ENCODE assay signal across 9 mouse cellular contexts in genomic region chr7:135836808-135837733, GRCm38 (mm10).
DNase-seq lines count a peak whose midpoint lies in the region; ATAC-seq lines count a peak whose summit lies in the region.
"Had no signal": no experiment of that assay in that cellular context is flagged by ENCODE, and none has a peak within 500 bp of the region (broad histone marks: within the 10 kb centered on the region; RNA-seq: fewer than 3 reads in every experiment).

No protein-coding gene starts in this region.

- WGBS in hindbrain, embryonic 16.5 days, result 32% methylated on average over 12 of the region's 12 CpGs

- no peak overlapping the region for H3K4me2 ChIP-seq in hindbrain, embryonic 16.5 days (ENCODE audit: low read length)

- H3K27me3 ChIP-seq in hindbrain, embryonic 16.5 days (replicated peaks; ENCODE audit: control insufficient read depth, insufficient read depth, low read length), result no peaks in the 10 kb centered on the region

- peak overlapping the region; percentile 29; the same call in 1 of the 2 replicates for H3K9ac ChIP-seq in hindbrain, embryonic 16.5 days (ENCODE audit: low read depth, low read length)

- H3K27ac ChIP-seq in hindbrain, embryonic 16.5 days (ENCODE audit: low read depth, low read length), result no peak overlapping the region
- H3K27ac ChIP-seq: macrophage had no signal

- peaks cover 6% of the 10 kb centered on the region for H3K4me1 ChIP-seq in hindbrain, embryonic 16.5 days (ENCODE audit: control insufficient read depth, insufficient read depth, low read depth, low read length)

- no peaks in the 10 kb centered on the region for H3K36me3 ChIP-seq in hindbrain, embryonic 16.5 days (ENCODE audit: control insufficient read depth, insufficient read depth, low read length)

- no peaks in the 10 kb centered on the region for H3K9me3 ChIP-seq in hindbrain, embryonic 16.5 days (ENCODE audit: control insufficient read depth, low read length)

- ATAC-seq in hindbrain, embryonic 16.5 days, result peak; percentile 87

- no peak overlapping the region for H3K4me3 ChIP-seq in hindbrain, embryonic 16.5 days (ENCODE audit: low read length)

- DNase-seq in adrenal gland, adult 2 months, result peak; percentile 64
- peak; percentile 66 to 86 for DNase-seq in cerebellum, postnatal 4 days (ENCODE audit: low spot score in 2 of 2)
- peak; percentile 58 to 76 for DNase-seq in frontal cortex, postnatal 25 days (ENCODE audit: low spot score in 2 of 2)
- DNase-seq in left cerebral cortex, adult 18-20 months (ENCODE audit: low spot score in 2 of 2), result peak; percentile 68 to 75
- DNase-seq in lung, postnatal 14 days, result peak; percentile 73
- peak; percentile 63 for DNase-seq in right cerebral cortex, adult 18-20 months
- DNase-seq in spleen, postnatal 4 days (ENCODE audit: low spot score in 2 of 2), result no peak

Comparison
In these comparisons a context has a peak if more than half of its experiments do, and no peak if none do; other contexts are left out.
1. DNase-seq: peak in adrenal gland, adult 2 months (single experiment), cerebellum, postnatal 4 days (2 of 2), frontal cortex, postnatal 25 days (2 of 2), left cerebral cortex, adult 18-20 months (2 of 2), lung, postnatal 14 days (single experiment) and right cerebral cortex, adult 18-20 months (single experiment); none in spleen, postnatal 4 days (0 of 2).